Mouse (Mus musculus): ENCODE measurements around the gene BB287469.
"Not testable (repeated sequence)": the region's sequence is repeated elsewhere in the genome, so short reads cannot be mapped to it uniquely, and the experiment has no call there.

DNA sequence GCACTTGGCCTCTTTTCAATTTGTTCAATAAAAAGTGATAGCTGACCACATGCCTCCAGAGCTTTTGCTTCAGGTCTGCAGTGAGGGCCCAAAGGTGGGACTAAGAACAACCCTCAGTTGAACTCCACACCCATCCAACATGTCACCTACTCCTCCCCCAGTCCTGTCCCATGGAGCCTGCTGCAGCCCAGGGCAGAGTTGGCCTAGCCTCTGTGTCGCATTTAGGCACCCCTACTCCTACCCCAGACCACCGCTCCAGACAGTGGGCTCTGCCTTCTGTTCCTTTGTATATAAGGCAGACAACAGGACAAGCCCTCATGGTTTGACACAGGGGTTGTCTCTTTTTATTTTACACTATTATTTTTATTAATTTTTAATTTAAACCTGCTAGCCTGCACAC is 47.7 kb downstream of the BB287469 start:
- not testable (repeated sequence) for TF ChIP-seq CTCF (IDR thresholded peaks at IDR 0.05; ENCODE audit: borderline replicate concordance, extremely low read depth, insufficient read depth, insufficient read length); POLR2A (IDR thresholded peaks at IDR 0.05; ENCODE audit: borderline replicate concordance, extremely low read depth, insufficient read depth, insufficient read length, poor library complexity, severe bottlenecking)

Measured in brain, embryonic 14.5 days (tissue).